Mouse (Mus musculus): ENCODE measurements around the gene Fkbp2. TPM values are rescaled to one million over a fixed set of nuclear protein-coding genes. Genes with fewer than 3 reads are reported as not detected.

The Fkbp2 gene
- 119 and 121 TPM in 2 replicates for polyA plus RNA-seq (2016; fragmentation: Nextera tagmentation; extraction: Ambion mirVana)

DNA sequence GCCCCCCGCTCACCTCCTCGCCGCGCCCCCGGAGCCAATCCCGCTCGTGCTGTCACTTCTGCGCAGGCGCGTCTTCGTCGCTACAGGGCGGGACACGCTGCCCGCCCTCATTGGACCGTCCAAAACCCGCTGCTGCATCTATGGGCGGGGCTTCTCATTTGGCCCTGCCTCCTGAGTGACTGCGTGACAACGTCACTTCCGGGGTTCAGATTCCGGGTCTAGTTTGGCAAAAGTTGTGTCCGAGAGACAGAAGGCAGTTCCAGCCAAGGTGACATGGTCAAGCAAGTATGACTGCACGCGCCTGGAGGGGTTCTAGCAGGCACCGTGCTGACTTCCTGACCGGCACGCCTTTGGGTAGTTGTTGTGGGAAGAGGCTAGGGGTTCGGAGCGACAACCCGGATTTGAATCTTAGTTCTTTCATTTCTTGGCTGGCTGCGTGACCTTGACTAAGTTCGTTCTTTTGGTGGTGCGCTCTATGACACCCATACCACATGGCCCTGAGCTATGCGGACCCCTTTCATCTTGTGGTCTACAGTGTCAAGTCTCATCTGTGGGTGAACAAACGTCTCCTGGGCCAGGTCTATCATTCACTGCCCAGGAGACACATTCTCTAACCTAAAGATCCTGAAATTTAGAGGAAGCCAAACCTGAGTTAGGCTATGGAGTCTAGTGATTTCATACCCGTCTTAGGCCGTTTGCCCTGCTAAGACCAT, at the start of gene Fkbp2:
Gene Fkbp2, minus strand, starts transcription at position 121 of the 713 bp plus-strand sequence.
- Histone ChIP-seq H3K27me3 (ENCODE audit: insufficient read depth, poor library complexity, severe bottlenecking) (no peaks in the 10 kb centered on the region), H3K36me3 (peaks cover 60% of the 10 kb centered on the region), H3K9me3 (no peaks in the 10 kb centered on the region), H3K4me3 (peak within 1 kb of the TSS; percentile 73), H3K4me1 (replicated peaks) (peaks cover 71% of the 10 kb centered on the region), H3K27ac (peak within 1 kb of the TSS; percentile 98)
- WGBS: 2% methylated on average over 38 of the region's 38 CpGs
- peak; percentile 99 for DNase-seq (ENCODE audit: low spot score)

DNA sequence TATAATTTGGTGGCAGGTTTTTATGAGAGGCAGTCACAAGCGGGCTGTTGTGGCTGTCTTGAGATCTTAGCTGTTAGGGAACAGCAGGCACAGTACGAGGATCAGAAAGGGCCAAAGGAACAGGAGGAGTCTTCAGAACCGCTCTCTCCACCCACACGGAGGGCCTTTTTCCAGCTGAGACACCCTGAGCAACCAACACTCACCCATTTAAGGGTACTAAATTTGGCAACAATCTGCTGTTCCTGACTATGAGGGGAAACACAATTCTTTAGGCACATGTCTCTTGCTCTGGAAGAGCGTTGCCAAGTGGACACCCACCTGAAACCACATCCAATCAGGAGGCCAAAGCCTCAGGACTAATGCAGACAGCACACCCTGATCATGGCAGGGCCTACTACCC, 49.2 kb upstream of the Fkbp2 start:
- no peak for DNase-seq (ENCODE audit: low spot score)
- Histone ChIP-seq H3K27ac (no peak overlapping the region), H3K4me3 (no peak overlapping the region), H3K27me3 (ENCODE audit: insufficient read depth, poor library complexity, severe bottlenecking) (no peaks in the 10 kb centered on the region), H3K9me3 (no peaks in the 10 kb centered on the region), H3K36me3 (peaks cover 99% of the 10 kb centered on the region), H3K4me1 (replicated peaks) (no peaks in the 10 kb centered on the region)
- 94% methylated on average over 5 of the region's 5 CpGs for WGBS

DNA sequence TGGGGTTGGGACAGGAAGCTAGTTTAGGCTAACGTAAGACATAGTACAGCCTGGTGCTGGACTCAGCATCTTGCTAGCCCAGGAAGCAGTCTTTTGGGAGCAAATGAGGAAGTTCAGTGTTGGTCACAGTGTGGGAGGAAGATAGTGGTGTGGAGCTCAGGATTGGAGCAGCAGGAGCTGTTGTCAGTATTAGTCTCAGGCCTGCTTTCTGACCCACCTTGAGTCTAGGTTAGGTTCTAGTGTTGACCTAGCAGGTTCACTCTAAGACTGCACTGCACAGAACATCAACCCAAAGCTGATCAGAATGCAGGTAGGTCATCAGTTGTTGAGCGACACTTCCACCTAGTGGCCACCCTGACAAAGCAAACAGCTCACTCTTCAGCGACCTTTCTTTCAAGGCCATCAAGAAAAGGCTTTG, 39.9 kb upstream of the Fkbp2 start:
- H3K4me1 ChIP-seq (replicated peaks): no peaks in the 10 kb centered on the region
- H3K36me3 ChIP-seq: peaks cover 94% of the 10 kb centered on the region
- peak; percentile 40 for DNase-seq (ENCODE audit: low spot score)
- no peak overlapping the region for H3K4me3 ChIP-seq
- 52% methylated on average over 3 of the region's 3 CpGs for WGBS
- no peaks in the 10 kb centered on the region for H3K27me3 ChIP-seq (ENCODE audit: insufficient read depth, poor library complexity, severe bottlenecking)
- no peaks in the 10 kb centered on the region for H3K9me3 ChIP-seq
- H3K27ac ChIP-seq: no peak overlapping the region

DNA sequence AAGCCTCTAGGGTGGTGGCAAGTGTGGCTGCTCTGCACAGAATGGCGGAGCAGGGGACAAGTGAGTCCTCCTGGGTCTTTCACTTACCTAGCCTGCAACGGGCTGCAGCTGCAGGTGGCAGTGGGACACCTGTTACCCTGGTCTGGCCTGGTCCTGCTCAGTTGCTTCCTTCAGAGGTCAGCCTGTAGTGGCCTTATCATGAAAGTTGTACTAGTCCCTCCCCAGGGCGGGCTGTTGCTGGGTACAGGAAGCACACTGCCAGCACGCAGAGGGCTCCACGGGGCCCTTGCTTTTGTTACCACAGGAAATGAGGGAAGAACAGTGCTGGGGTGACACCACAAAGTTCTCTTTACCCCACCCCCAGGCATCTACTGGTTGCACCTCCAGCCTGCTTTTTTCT, 38.9 kb upstream of the Fkbp2 start, which contains the start of gene Fermt3:
Gene Fermt3, minus strand, starts transcription at position 279 of the 400 bp plus-strand sequence.
- no peaks in the 10 kb centered on the region for H3K27me3 ChIP-seq (ENCODE audit: insufficient read depth, poor library complexity, severe bottlenecking)
- H3K4me1 ChIP-seq (replicated peaks): no peaks in the 10 kb centered on the region
- no peak within 1 kb of the TSS for H3K27ac ChIP-seq
- no peak for DNase-seq (ENCODE audit: low spot score)
- H3K9me3 ChIP-seq: no peaks in the 10 kb centered on the region
- H3K4me3 ChIP-seq: no peak within 1 kb of the TSS; the same call in 1 of the 2 replicates
- 91% methylated on average over 5 of the region's 5 CpGs for WGBS
- H3K36me3 ChIP-seq: peaks cover 90% of the 10 kb centered on the region

DNA sequence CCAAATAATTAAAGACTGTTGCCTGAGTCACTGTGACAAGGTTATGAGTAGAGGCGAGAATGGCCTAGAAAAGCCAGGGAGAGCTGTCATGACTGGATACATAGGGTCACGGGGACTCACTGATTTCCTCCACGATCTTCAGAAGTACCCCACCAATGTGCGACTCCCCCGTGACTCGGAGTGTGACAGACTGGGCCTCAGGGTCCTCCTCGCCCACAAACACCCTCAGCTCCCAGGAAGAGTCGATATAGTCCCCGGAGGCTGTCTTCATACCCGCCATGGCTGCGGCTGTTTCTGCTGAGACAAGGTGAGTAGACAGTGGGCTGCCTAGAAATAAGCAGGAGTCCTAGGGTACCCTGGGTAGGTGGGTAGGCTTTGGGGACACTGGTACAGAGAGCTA, 38.2 kb upstream of the Fkbp2 start:
- Histone ChIP-seq H3K36me3 (peaks cover 90% of the 10 kb centered on the region), H3K4me1 (replicated peaks) (no peaks in the 10 kb centered on the region), H3K9me3 (no peaks in the 10 kb centered on the region), H3K27ac (no peak overlapping the region), H3K27me3 (ENCODE audit: insufficient read depth, poor library complexity, severe bottlenecking) (no peaks in the 10 kb centered on the region), H3K4me3 (no peak overlapping the region)
- 89% methylated on average over 11 of the region's 11 CpGs for WGBS
- DNase-seq (ENCODE audit: low spot score): no peak

DNA sequence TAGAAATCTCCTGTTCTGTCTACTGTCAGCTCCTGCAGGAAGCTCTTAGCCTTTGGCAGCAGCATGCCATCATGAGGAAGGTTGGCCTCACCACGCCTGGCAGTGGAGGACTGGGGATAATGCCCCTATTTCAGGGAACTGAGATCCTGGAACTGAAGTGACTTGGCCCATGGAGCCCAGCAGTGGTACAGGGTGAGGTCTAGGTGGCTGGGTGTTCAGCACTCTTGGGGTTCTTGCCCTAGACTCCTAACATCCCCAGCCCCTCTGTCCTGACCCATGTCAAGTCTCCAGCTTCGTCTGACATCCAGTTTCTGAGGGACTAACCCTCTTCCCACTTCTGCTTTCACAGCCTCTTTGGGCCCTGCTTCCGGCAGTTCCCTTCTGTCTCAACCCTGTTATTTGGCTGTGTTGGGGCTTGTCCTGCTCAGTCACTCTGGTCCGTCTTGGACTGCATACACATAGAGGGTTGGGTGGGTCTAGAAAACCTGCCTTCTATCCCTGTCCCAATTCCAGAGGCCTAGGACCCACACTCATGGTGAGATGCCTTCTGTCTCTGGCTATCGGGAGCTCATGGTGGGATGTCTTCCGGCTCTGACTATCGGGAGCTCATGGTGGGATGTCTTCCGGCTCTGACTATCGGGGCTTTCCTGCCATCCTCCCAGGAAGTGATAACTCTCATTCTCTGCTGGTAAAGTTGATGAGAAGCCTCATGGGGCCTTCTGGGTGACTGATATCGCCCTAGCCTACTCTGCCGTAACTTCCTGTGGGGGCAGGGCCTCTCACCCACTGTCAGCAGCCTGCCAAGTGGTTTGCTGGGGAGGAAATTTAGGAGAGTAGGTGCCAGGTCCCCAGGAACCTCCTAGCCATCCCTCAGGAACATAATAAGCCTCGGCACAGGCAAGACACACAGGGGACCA, 37.5 kb upstream of the Fkbp2 start:
- Histone ChIP-seq H3K36me3 (peaks cover 88% of the 10 kb centered on the region), H3K4me1 (replicated peaks) (no peaks in the 10 kb centered on the region), H3K9me3 (no peaks in the 10 kb centered on the region), H3K4me3 (no peak overlapping the region), H3K27me3 (ENCODE audit: insufficient read depth, poor library complexity, severe bottlenecking) (no peaks in the 10 kb centered on the region), H3K27ac (no peak overlapping the region)
- DNase-seq (ENCODE audit: low spot score): no peak
- 83% methylated on average over 12 of the region's 12 CpGs for WGBS

DNA sequence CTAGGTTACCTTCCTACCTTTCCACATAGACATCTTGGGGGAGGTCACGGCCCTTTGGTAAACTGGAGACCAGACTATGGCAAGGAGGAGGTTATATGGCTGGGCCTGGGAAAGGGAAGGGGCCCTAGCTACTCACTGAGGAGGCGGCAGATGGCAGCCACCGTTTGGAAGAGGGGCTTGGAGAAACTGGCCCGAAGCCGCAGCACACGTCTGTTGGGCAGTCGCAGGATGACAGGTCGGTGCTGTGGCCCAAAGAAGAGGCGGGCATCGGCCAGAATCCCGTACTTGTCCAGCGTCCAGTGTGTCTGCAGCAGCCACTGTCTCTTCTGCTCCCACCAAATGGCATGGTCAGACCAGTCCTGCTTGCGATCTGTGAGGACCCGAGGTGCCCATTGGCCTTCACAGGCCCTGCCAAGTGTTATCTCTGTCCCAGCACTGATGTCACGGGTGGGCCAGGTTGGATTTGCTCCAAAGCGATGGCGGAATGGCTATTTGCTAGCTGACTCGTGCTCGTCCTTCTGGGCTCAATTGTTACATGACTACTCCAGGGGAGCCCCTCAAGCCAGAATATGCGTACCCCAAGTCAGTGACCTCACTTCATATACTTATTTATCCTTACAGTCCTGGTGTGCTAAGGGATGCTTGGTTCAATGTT, 34.3 kb upstream of the Fkbp2 start:
- Histone ChIP-seq H3K27ac (no peak overlapping the region), H3K36me3 (peaks cover 56% of the 10 kb centered on the region), H3K4me3 (no peak overlapping the region), H3K4me1 (replicated peaks) (no peaks in the 10 kb centered on the region), H3K27me3 (ENCODE audit: insufficient read depth, poor library complexity, severe bottlenecking) (no peaks in the 10 kb centered on the region), H3K9me3 (no peaks in the 10 kb centered on the region)
- 90% methylated on average over 20 of the region's 20 CpGs for WGBS
- no peak for DNase-seq (ENCODE audit: low spot score)

DNA sequence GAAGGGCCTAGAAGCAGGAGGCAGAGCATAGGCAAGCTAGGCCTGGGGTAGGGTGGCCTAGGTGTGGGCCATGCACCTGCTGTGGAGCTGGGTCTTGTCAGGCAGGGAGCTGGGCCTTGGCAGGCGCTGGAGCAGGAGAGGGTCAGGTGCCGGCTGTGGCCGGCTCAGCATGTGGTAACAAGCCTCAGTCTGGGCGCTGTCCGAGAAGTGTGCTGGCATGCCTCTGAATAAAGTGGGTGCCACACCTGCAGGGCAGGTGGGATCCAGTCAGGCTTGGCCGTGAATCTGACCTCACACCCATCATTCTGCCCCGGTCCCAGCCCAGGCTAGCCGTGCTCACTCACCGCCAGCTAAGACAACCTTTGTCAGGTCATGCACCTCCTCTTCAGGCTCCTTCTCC, 33.7 kb upstream of the Fkbp2 start:
- DNase-seq (ENCODE audit: low spot score): no peak

DNA sequence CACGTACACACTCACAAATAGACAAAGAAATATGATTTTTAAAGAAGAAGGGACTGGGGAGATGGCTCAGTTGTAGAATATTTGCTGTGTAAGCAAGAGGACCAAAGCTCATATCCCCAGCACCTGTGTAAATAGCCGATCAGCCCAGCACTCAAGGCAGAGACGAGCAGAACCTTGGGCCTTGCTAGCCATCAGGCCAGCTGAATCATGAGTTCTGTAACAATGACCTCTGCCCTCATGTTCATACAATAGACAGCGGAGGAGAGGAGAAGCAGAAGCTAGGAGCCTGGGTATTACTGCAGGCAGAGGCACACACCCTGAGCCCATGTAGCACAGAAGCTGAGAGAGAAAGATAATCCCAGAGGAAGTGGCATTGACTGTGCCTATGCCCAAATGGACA, 32.1 kb upstream of the Fkbp2 start:
- Histone ChIP-seq H3K27ac (no peak overlapping the region), H3K9me3 (no peaks in the 10 kb centered on the region), H3K36me3 (peaks cover 34% of the 10 kb centered on the region), H3K4me1 (replicated peaks) (no peaks in the 10 kb centered on the region), H3K4me3 (no peak overlapping the region), H3K27me3 (ENCODE audit: insufficient read depth, poor library complexity, severe bottlenecking) (no peaks in the 10 kb centered on the region)
- 82% methylated on average over 4 of the region's 4 CpGs for WGBS
- no peak for DNase-seq (ENCODE audit: low spot score)

More for the DNA sequence above, 33.7 kb upstream of the Fkbp2 start:
- no peak overlapping the region for H3K4me3 ChIP-seq
- no peaks in the 10 kb centered on the region for H3K9me3 ChIP-seq
- H3K27ac ChIP-seq: no peak overlapping the region
- WGBS: 87% methylated on average over 9 of the region's 9 CpGs
- H3K4me1 ChIP-seq (replicated peaks): no peaks in the 10 kb centered on the region
- H3K27me3 ChIP-seq (ENCODE audit: insufficient read depth, poor library complexity, severe bottlenecking): no peaks in the 10 kb centered on the region
- peaks cover 49% of the 10 kb centered on the region for H3K36me3 ChIP-seq

DNA sequence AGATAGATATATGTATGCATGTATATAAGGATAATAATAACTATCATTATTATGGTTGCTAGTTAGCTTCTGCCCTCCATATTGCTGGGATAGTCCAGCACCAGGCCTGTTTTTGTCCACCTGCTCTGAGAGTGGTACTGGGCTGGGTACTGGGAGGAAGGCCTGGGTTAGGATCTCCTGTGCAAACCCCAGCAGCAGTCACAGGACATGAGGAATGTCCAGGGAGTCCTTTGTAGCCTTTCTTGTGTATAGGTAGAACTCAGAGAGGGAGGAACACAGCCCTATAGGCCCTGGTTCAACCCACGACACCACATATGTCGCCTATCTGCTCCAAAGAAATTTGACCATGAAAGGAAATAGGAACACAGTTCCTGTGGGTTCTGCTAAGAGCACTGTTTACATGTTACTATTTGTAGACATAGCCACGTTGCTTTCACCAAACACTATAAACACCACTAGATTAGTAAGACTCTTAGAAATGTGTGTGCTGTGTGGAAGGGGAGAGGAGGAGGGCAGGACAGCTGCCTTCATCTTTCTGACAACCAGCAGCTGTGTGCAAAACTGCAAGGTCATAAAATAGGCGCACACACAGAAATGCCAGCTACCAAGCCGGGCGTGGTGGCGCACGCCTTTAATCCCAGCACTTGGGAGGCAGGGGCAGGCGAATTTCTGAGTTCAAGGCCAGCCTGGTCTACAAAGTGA, 26.7 kb upstream of the Fkbp2 start:
- no peaks in the 10 kb centered on the region for H3K9me3 ChIP-seq
- 0 out of 2 replicates have a peak, but pooled peaks cover 3% of the 10 kb centered on the region for H3K4me1 ChIP-seq (replicated peaks)
- no peak overlapping the region for H3K27ac ChIP-seq
- H3K4me3 ChIP-seq: no peak overlapping the region
- WGBS: 90% methylated on average over 9 of the region's 9 CpGs
- DNase-seq (ENCODE audit: low spot score): no peak
- 0 out of 2 replicates have a peak, but pooled peaks cover 5% of the 10 kb centered on the region for H3K36me3 ChIP-seq
- no peaks in the 10 kb centered on the region for H3K27me3 ChIP-seq (ENCODE audit: insufficient read depth, poor library complexity, severe bottlenecking)

DNA sequence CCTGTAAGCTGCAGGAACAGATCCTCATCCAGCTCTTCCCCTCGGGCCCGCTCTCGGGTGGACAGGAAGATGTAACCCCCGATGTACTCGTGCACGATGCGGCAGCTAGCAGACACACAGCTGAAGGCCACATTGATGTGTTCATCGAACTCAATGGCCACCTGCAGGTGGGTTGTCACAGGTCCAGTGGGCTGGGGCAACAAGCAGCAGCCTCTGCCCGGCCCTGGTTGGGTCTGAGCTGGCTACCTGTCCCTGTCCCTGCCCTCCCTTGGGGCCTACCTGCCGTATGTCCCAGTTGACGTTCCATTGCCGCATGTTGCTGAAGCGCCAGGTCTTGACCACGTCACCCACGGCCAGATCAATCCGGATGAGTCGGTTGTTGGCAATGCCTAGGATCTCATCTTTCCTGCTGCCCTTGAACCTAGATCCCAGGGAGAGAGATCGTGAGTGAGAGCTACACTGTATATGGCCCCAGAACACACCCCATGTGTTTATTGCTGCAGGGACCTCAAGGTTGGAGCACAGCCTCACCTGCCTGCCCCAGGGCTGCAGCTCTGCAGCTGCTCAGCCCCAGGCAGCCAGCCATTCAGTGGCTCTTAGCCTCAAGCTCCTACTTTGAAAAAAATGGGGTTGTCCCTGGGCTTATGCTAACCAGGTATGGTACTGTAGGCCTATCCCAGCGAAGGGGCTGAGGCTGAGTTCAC, 19.2 kb upstream of the Fkbp2 start:
- H3K4me3 ChIP-seq: no peak overlapping the region
- H3K9me3 ChIP-seq: no peaks in the 10 kb centered on the region
- peaks cover 32% of the 10 kb centered on the region for H3K4me1 ChIP-seq (replicated peaks)
- H3K36me3 ChIP-seq: peaks cover 43% of the 10 kb centered on the region
- no peaks in the 10 kb centered on the region for H3K27me3 ChIP-seq (ENCODE audit: insufficient read depth, poor library complexity, severe bottlenecking)
- H3K27ac ChIP-seq: no peak overlapping the region
- whole genome bisulfite sequencing: 93% methylated on average over 19 of the region's 19 CpGs
- no peak for DNase-seq (ENCODE audit: low spot score)

Measured in hindbrain, embryonic 10.5 days (tissue).